Mouse (Mus musculus): Measurements from ENCODE around the gene Lclat1. TPM values are rescaled to one million over a fixed set of nuclear protein-coding genes. Genes with fewer than 3 reads are reported as not detected.

Gene Lclat1
- total RNA-seq, 2 experiments from 2014 or later: 32.8 to 38.8 TPM

GRCm38 (mm10) chr17:73195074-73195723 is 87.4 kb downstream of the Lclat1 start:
- DNase-seq (ENCODE audit: low spot score in 2 of 2): no peak

- DNase-seq (ENCODE audit: low spot score in 2 of 2): no peak
Measured at GRCm38 (mm10) chr17:73196139-73196538, 88.4 kb downstream of the Lclat1 start.

DNA sequence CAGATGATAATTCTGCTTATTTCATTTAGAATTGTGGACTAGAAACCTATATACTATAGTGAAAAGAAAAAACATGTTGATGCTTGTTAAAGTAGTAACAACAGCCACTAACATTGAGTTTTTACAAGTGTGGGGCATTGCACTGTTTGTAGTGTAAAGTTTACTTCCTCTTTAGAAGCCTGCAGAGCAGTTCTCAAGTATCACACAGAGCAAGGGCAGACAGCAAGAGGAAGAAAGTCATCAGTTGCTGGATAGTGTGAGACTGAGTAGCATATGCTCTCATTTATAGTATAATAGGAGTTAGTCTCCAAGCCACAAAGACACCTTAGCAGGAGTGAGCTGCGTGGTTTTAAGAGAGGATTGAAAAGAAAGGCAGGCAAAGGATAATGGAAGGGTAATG is 89.9 kb downstream of the Lclat1 start:
- no peak for DNase-seq (ENCODE audit: low spot score in 2 of 2)

GRCm38 (mm10) chr17:73199387-73199786 is 91.6 kb downstream of the Lclat1 start:
- no peak for DNase-seq (ENCODE audit: low spot score in 2 of 2)

- DNase-seq (ENCODE audit: low spot score in 2 of 2): no peak
Measured at GRCm38 (mm10) chr17:73200380-73200779, 92.6 kb downstream of the Lclat1 start.

- DNase-seq (ENCODE audit: low spot score in 2 of 2): no peak
Measured at GRCm38 (mm10) chr17:73203642-73204332, 96.0 kb downstream of the Lclat1 start.

DNA sequence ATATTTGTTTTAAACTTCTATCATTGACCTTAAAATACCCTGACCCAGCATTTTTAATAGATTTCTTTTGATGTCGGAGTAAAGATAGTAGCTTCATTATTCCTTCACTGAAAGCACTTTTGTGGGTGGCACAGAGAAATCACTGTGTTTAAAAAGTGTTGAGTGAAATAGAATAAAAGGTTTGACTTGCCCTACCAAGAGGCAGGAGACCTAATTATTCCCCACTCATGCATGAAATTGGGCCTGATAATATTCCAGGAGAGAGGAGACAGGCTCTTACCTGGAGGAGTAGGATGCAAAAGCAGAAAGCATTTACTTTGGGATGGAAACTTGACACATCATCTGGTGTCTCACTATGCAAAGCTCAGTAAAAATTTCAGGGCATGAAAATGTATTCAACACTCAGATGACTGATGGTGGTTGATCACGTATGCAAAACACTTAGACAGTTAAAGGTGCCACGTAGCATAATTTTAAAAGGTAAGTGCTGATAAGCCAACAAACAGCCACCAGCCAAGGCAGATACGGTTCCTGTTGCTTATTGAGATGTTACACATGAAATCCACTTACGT is 103.3 kb downstream of the Lclat1 start:
- no peak for DNase-seq (ENCODE audit: low spot score in 2 of 2)

- DNase-seq (ENCODE audit: low spot score in 2 of 2): no peak
Measured at GRCm38 (mm10) chr17:73212754-73213153, 105.0 kb downstream of the Lclat1 start.

- no peak for DNase-seq (ENCODE audit: low spot score in 2 of 2)
Measured at GRCm38 (mm10) chr17:73213187-73213586, 105.4 kb downstream of the Lclat1 start.

- no peak for DNase-seq (ENCODE audit: low spot score in 2 of 2)
Measured at GRCm38 (mm10) chr17:73213677-73214076, 105.9 kb downstream of the Lclat1 start.

DNA sequence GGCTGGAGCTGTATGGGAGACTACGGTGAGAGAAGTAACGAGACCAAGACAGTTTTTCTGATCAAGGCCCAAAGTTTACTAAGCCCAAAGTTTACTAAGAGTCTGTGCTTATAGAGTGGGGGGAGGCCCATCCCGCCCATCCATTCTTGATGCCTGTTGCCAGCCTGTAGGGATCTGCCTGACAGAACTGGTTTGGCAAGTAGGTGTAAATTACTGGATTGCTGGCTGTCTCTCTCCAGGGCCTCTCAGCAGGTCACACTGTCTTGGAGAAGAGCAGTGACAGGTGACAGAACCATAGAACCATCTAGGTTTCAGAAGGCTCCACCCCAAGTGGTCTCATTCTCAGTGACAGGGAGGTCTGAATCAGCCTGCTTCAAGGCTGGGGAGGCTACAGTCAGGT is 109.5 kb downstream of the Lclat1 start:
- no peak for DNase-seq (ENCODE audit: low spot score in 2 of 2)

DNA sequence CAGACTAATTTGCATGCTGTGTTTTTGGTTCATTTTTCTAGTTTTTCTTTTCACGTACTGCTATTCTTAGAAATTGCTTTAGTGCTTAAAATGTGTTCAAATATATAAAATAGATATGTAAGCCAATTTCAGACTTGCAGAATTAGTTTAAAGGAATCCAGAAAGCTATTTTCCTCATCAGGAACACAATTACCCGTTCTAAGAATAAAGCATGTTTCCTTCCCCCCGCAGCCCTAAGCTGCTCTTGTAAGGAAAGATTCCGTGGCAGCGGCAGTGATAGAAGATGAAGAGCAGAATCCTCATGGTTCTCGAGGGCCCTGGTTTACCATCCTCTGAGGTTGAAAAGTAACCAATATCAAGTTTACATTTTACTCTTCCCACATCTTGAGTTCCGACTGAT is 113.0 kb downstream of the Lclat1 start:
- peak in 1 of 2 experiments; percentile 12 for DNase-seq (ENCODE audit: low spot score in 2 of 2)

GRCm38 (mm10) chr17:73222077-73222476 is 114.3 kb downstream of the Lclat1 start:
- peak in 1 of 2 experiments; percentile 28 for DNase-seq (ENCODE audit: low spot score in 2 of 2)

DNA sequence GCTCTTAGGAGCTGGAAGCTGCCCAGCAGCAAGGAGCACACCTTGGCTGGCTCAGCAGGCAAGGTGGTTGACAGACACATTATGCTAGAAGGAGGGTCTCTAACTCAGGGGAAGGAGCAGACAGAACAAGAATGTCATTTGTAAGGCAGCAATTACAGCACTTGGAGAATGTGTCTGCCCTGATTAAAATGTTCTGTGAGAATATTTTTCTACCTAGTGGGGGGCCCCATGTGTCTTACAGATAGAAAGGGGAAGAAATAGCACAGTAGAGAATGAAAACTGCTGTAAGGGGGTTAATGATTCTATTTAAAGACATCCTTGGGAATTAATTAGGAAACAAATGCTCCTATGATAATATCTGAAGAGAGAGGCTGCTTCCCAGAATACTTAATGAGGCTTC is 117.7 kb downstream of the Lclat1 start:
- DNase-seq (ENCODE audit: low spot score in 2 of 2): no peak

GRCm38 (mm10) chr17:73225996-73226395 is 118.2 kb downstream of the Lclat1 start:
- DNase-seq (ENCODE audit: low spot score in 2 of 2): no peak

DNA sequence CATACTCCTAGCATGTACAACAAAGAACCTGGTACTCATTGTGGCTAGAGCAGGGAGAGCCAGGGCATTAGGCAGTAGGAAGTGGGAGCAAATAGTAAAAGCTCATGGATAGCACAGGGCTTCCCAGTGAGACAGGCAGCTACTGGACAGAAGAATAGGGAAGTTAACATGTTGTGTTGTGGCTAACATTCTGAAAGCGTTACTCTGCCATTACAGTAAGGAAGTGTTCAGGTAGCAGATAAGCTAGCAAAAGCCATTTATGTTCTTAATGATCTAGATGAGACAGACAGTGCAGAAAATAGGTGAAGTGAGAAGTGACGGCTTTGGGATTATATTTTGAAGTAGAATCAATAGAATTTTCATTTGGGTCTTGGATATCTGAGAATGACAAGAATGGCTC is 118.8 kb downstream of the Lclat1 start:
- no peak for DNase-seq (ENCODE audit: low spot score in 2 of 2)

DNA sequence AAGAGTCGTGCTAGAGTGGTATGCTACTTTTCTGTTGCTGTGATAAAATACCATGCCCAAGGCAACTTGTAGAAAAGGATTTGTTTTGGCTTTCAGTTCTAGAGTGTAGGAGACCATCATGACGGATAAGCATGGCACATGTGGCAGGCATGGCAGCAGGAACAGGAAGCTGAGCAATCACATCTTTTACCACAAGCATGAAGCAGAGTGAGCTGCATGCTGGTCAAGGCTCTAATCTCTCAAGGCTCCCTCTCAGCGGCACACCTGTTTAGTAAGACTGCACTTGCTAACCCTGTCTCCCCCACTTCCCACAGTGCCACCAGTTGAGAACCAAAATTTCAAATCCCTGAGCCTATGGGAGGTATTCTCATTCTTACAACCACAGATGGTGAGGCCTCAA is 119.6 kb downstream of the Lclat1 start:
- DNase-seq (ENCODE audit: low spot score in 2 of 2): no peak

DNA sequence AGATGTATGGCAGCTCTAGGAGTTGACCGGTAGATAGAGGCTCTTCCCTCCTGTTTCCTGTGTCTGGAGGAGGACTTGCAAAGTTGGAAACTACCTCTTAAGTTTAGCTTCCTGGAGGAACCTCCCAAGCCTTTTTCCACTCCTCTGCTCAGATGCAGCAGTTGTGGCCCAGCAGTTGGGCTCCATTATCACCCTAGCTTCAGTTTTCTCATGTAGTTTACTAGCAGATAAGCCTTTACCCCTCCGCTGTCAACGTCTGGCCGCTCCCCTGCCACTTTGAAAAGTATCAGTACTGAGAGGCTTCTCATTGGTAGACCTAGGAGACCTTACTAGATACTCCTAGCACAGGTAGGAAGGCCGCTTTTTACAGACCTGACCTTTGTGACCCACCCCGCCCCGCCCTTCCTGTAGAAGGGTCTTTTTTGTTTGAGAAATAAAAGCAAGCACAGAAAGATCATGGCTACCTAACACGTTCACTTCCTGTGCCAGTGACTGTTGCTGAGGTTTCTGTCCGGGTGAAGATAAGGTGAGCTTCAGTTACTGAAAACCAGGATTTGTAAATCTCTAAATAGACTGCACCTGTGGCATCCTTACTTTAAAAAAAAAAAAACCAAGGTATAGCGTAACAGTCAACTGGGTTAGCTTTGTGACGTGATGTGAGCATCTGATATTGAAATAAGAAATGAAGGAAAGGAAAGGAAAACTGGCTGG is 121.8 kb downstream of the Lclat1 start:
- no peak for DNase-seq (ENCODE audit: low spot score in 2 of 2)

- DNase-seq (ENCODE audit: low spot score in 2 of 2): no peak
Measured at GRCm38 (mm10) chr17:73230340-73230989, 122.7 kb downstream of the Lclat1 start.

GRCm38 (mm10) chr17:73231337-73231736 is 123.6 kb downstream of the Lclat1 start:
- no peak for DNase-seq (ENCODE audit: low spot score in 2 of 2)

DNA sequence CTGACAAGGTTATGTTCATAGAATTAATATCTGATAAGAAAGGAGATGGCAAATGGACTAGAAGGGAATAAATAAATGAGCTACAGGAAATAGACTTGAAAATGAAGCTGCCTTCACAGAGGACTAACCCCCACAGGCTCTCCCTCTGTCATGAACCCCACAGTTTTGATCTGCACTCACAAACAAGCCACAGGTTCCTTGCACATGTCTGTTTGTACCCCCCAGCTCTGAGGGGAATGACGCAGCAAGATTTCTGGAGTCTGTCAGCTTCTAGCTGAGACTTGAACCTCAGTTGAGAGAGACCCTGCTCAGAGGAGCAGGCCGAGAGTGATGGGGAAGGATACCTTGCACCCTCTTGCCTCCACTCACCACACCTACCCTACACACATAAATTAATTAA is 124.8 kb downstream of the Lclat1 start:
- no peak for DNase-seq (ENCODE audit: low spot score in 2 of 2)

Data from left cerebral cortex, adult 18-20 months (tissue).